Mouse (Mus musculus) CH12.LX (cell line): ENCODE data around the gene Suclg2. TPM values are rescaled to one million over a fixed set of nuclear protein-coding genes. Genes with fewer than 3 reads are reported as not detected.

Experiments
- DNase-seq: peaks from one replicate; pipeline ENCODE4 v3.0.0-alpha.2; 2013; ENCODE audit errors: extremely low read depth
- H3K27ac ChIP-seq: 2 replicates; pipeline ENCODE4 v1.5.1; 2012; ENCODE audit warnings: low read depth, mild to moderate bottlenecking, control low read depth, moderate library complexity; ENCODE audit not compliant: insufficient read depth
- H3K27me3 ChIP-seq: replicated peaks from 2 replicates; pipeline ENCODE3; 2012; ENCODE audit warnings: inconsistent platforms
- H3K36me3 ChIP-seq, 2 experiments: replicated peaks in 1 of 2; 2 replicates each; pipeline versions ENCODE3 to v1.6.1; 2012; ENCODE audit warnings: inconsistent platforms in 1 of 2, low read length in 1 of 2, mild to moderate bottlenecking in 1 of 2, mixed read lengths in 1 of 2, moderate library complexity in 1 of 2; ENCODE audit not compliant: control insufficient read depth in 1 of 2, insufficient read depth in 1 of 2
- H3K4me1 ChIP-seq, 2 experiments: 2 replicates each; pipeline ENCODE4 v1.6.1; 2012; ENCODE audit warnings: inconsistent platforms in 1 of 2, moderate library complexity in 1 of 2; ENCODE audit not compliant: insufficient read depth in 2 of 2, control insufficient read depth in 1 of 2
- H3K4me2 ChIP-seq: 2 replicates; pipeline ENCODE4 v1.6.1; 2012; ENCODE audit warnings: low read depth, mild to moderate bottlenecking, control low read depth; ENCODE audit not compliant: poor library complexity, insufficient read depth, severe bottlenecking
- H3K4me3 ChIP-seq, 3 experiments: fragments of 150-350 bp in 1 of 3; sonication (generic) in 1 of 3; replicated peaks in 1 of 3; 2 replicates each; pipeline versions ENCODE3 to v1.5.1; 2011 to 2012; ENCODE audit warnings: low read depth in 2 of 3, low read length in 2 of 3, mild to moderate bottlenecking in 2 of 3, moderate library complexity in 2 of 3, control low read depth in 1 of 3, improper control_type of control experiment in 1 of 3, inconsistent platforms in 1 of 3, mixed read lengths in 1 of 3; ENCODE audit not compliant: poor library complexity in 1 of 3
- H3K79me2 ChIP-seq: replicated peaks from 2 replicates; pipeline ENCODE4 v1.6.1; 2012; ENCODE audit warnings: mild to moderate bottlenecking, moderate library complexity; ENCODE audit not compliant: control insufficient read depth, poor library complexity, insufficient read depth, severe bottlenecking; ENCODE audit errors: extremely low read depth
- H3K9ac ChIP-seq: 2 replicates; pipeline ENCODE4 v1.6.1; 2012; ENCODE audit warnings: low read depth, mild to moderate bottlenecking, control low read depth, moderate library complexity; ENCODE audit not compliant: insufficient read depth
- H3K9me3 ChIP-seq: replicated peaks from 2 replicates; pipeline ENCODE3; 2012; ENCODE audit warnings: low read length, inconsistent platforms, mixed read lengths
- CHD2 ChIP-seq: IDR thresholded peaks from 2 replicates; pipeline ENCODE4 v1.6.1; 2011; ENCODE audit warnings: low read length, improper control_type of control experiment
- CTCF ChIP-seq, 2 experiments: IDR thresholded peaks in 1 of 2; conservative IDR thresholded peaks in 1 of 2; 2 replicates each; pipeline ENCODE4 v1.5.1; 2011 to 2012; ENCODE audit warnings: low read depth in 2 of 2, low read length in 2 of 2, improper control_type of control experiment in 1 of 2, inconsistent platforms in 1 of 2, mild to moderate bottlenecking in 1 of 2, moderate library complexity in 1 of 2
- E2F4 ChIP-seq: IDR thresholded peaks from 2 replicates; pipeline ENCODE4 v1.6.1; 2011; ENCODE audit warnings: low read depth, low read length, improper control_type of control experiment; ENCODE audit not compliant: insufficient replicate concordance
- ELF1 ChIP-seq: IDR thresholded peaks from 2 replicates; pipeline ENCODE4 v1.6.1; 2014; ENCODE audit warnings: low read depth, mild to moderate bottlenecking, inconsistent platforms, low read length, improper control_type of control experiment
- EP300 ChIP-seq: IDR thresholded peaks from 2 replicates; pipeline ENCODE4 v1.6.1; 2011; ENCODE audit warnings: low read length, improper control_type of control experiment
- GABPA ChIP-seq: IDR thresholded peaks from 2 replicates; pipeline ENCODE4 v1.6.1; 2012; ENCODE audit warnings: low read depth, low read length, improper control_type of control experiment, inconsistent platforms; ENCODE audit not compliant: insufficient replicate concordance
- HCFC1 ChIP-seq: IDR thresholded peaks from 2 replicates; pipeline ENCODE4 v1.6.1; 2012; ENCODE audit warnings: low read depth, mild to moderate bottlenecking, inconsistent platforms, low read length, improper control_type of control experiment
- IRF4 ChIP-seq: IDR thresholded peaks from 2 replicates; pipeline ENCODE4 v1.6.1; 2014; ENCODE audit warnings: low read depth, mild to moderate bottlenecking, inconsistent platforms, low read length, improper control_type of control experiment
- JUND ChIP-seq: conservative IDR thresholded peaks from 2 replicates; pipeline ENCODE4 v1.6.1; 2011; ENCODE audit warnings: low read depth, low read length, improper control_type of control experiment
- KAT2A ChIP-seq: IDR thresholded peaks from 2 replicates; pipeline ENCODE4 v1.6.1; 2012; ENCODE audit warnings: low read length, improper control_type of control experiment, inconsistent platforms; ENCODE audit not compliant: insufficient replicate concordance
- MAX ChIP-seq: IDR thresholded peaks from 2 replicates; pipeline ENCODE4 v1.6.1; 2011; ENCODE audit warnings: low read length, improper control_type of control experiment
- MYC ChIP-seq: IDR thresholded peaks from 2 replicates; pipeline ENCODE4 v1.6.1; 2011; ENCODE audit warnings: low read depth, mild to moderate bottlenecking, improper control_type of control experiment, low read length
- NRF1 ChIP-seq: IDR thresholded peaks from 2 replicates; pipeline ENCODE4 v1.6.1; 2014; ENCODE audit warnings: low read depth, mild to moderate bottlenecking, inconsistent platforms, low read length, improper control_type of control experiment, moderate library complexity
- PAX5 ChIP-seq: IDR thresholded peaks from 2 replicates; pipeline ENCODE4 v1.6.1; 2012; ENCODE audit warnings: low read length, inconsistent platforms, mixed read lengths
- RAD21 ChIP-seq: IDR thresholded peaks from 2 replicates; pipeline ENCODE4 v1.6.1; 2011; ENCODE audit warnings: low read depth, mild to moderate bottlenecking, low read length, improper control_type of control experiment, moderate library complexity
- SIN3A ChIP-seq: IDR thresholded peaks from 2 replicates; pipeline ENCODE4 v1.6.1; 2012; ENCODE audit warnings: low read length, improper control_type of control experiment, inconsistent platforms
- SMC3 ChIP-seq: IDR thresholded peaks from 2 replicates; pipeline ENCODE4 v1.6.1; 2011; ENCODE audit warnings: low read depth, low read length, improper control_type of control experiment
- TCF12 ChIP-seq: IDR thresholded peaks from 2 replicates; pipeline ENCODE4 v1.6.1; 2014; ENCODE audit warnings: low read depth, mild to moderate bottlenecking, inconsistent platforms, low read length, improper control_type of control experiment
- USF1 ChIP-seq: IDR thresholded peaks from 2 replicates; pipeline ENCODE4 v1.6.1; 2014; ENCODE audit warnings: low read depth, mild to moderate bottlenecking, inconsistent platforms, low read length, improper control_type of control experiment
- USF2 ChIP-seq: conservative IDR thresholded peaks from 2 replicates; pipeline ENCODE4 v1.6.1; 2011; ENCODE audit warnings: low read depth, low read length, improper control_type of control experiment
- ZMIZ1 ChIP-seq: IDR thresholded peaks from 2 replicates; pipeline ENCODE4 v1.6.1; 2012; ENCODE audit warnings: low read depth, mild to moderate bottlenecking, inconsistent platforms, low read length, improper control_type of control experiment
- ZNF384 ChIP-seq: IDR thresholded peaks from 2 replicates; pipeline ENCODE4 v1.6.1; 2012; ENCODE audit warnings: low read depth, low read length, improper control_type of control experiment, inconsistent platforms
- dilution Hi-C: fragments of 300-500 bp; cut with MboI; formaldehyde crosslinking; loops from 2 replicates; pipeline ENCODE4 v1.14.3; 2020; ENCODE audit warnings: low sequenced_read_pairs; ENCODE audit not compliant: extremely low pct_unique_long_range_greater_than_20kb, extremely low pct_ligation_motif_present
- in situ Hi-C: fragments of 300-500 bp; cut with MboI; formaldehyde crosslinking; loops from 3 replicates; pipeline ENCODE4 v1.14.3; 2019; ENCODE audit warnings: low sequenced_read_pairs, low pct_ligation_motif_present, low pct_unique_long_range_greater_than_20kb, mixed read lengths
- polyA plus RNA-seq: library from polyadenylated mRNA; unstranded; fragments of >175 nt; gene quantifications from 2 replicates; pipeline ENCODE4 v1.2.1, GENCODE M21; 2012; ENCODE audit warnings: low read depth; ENCODE audit not compliant: insufficient read length
- total RNA-seq, 2 experiments: library from RNA; depleted of rRNA; stranded (reverse); fragments of 300-350 nt in 1 of 2; fragments of >200 nt in 1 of 2; gene quantifications; 2 replicates each; pipeline ENCODE4 v1.2.3; 2012 to 2014

Suclg2 gene
- total and polyA plus RNA-seq, 3 experiments, result 46.5 to 86.2 (median 48.3) TPM

DNA sequence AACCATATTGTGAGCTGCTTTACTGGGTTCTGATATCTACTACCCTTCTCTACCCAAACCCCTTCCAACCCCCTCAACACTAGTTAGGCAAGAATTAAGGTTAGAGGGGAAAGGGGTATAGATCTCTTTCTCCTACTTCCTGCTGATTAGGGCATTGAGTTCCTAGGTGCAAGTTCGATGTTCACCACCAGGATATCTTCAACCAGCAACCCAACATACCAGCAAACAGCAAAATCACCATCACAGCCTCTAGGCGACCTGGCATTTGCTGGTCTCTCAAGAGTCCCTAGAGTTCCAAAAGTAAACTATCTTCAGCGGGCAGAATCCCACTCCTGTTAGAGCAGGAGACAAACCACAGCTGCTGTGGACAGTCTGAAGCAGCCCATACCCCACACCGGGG is 33.4 kb downstream of the Suclg2 start:
- Histone ChIP-seq H3K79me2 (peaks cover 8% of the 10 kb centered on the region; the same call in 1 of the 2 replicates), H3K36me3 (peaks cover 0 to 27% of the 10 kb centered on the region in 2 experiments), H3K9me3 (no peaks in the 10 kb centered on the region), H3K27ac (no peak overlapping the region), H3K4me3 (no peak overlapping the region), H3K4me2 (no peak overlapping the region), H3K4me1 (peaks cover 0 to 30% of the 10 kb centered on the region in 2 experiments; a peak in 2 of 4 replicates), H3K9ac (no peak overlapping the region), H3K27me3 (no peaks in the 10 kb centered on the region)
- TF ChIP-seq IRF4, result no peak
- no peak for TF ChIP-seq SIN3A
- TF ChIP-seq PAX5, result no peak
- TF ChIP-seq ZNF384, result no peak
- TF ChIP-seq MYC, result no peak
- TF ChIP-seq CHD2, result no peak
- no peak for TF ChIP-seq RAD21
- no peak for TF ChIP-seq MAX
- no peak for TF ChIP-seq SMC3
- TF ChIP-seq E2F4, result no peak
- TF ChIP-seq GABPA, result no peak
- no peak for DNase-seq
- dilution Hi-C loops, result no loop called here
- in situ Hi-C loops, result no loop called here

DNA sequence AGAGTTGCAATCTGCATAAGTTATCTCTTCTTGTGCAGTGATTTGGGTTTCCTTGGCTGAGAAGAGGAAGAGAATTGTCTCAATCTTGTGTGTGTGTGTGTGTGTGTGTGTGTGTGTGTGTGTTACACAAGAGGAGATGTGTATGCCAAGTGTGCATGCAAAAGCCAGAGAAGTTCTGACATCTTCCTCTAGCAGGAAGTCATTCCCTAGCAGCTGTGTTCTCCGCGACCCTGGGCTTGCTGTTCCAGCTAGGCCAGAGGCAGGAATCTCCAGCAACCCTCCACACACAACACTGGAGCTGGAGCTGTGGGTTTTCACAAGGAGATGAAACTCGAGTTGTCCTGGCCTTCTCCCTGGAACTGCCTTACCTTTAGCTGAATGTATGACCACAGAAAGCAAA is 38.9 kb downstream of the Suclg2 start:
- no peak for DNase-seq
- no peaks in the 10 kb centered on the region for H3K27me3 ChIP-seq
- TF ChIP-seq NRF1, result no peak
- H3K4me2 ChIP-seq, result no peak overlapping the region
- no peak overlapping the region for H3K9ac ChIP-seq
- peaks cover 0 to 43% of the 10 kb centered on the region in 2 experiments for H3K36me3 ChIP-seq
- H3K27ac ChIP-seq, result no peak overlapping the region
- dilution Hi-C loops (no loop called here), in situ Hi-C loops (no loop called here)
- H3K4me3 ChIP-seq, result no peak overlapping the region
- H3K9me3 ChIP-seq, result no peaks in the 10 kb centered on the region
- peaks cover 0 to 33% of the 10 kb centered on the region in 2 experiments; a peak in 2 of 4 replicates for H3K4me1 ChIP-seq
- H3K79me2 ChIP-seq, result peaks cover 2% of the 10 kb centered on the region; the same call in 1 of the 2 replicates

DNA sequence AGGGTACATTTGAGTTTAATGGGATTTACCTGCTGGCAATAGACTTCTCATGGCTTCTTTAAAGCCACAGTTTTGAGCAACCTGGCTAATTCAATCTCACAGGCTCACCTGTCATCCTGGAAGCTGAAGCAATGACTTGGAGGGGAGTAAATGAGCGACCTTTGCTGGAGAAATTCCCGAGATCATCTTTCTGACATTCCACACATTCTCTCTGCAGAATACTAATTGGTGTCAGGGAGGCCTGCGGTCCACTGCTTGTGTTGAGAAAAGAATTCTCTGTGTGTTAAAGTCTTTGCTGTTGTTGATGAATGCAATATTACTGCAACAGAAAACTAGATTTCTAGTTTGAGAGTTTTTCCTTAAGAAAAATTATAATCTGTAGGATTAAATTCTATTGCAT is 39.3 kb downstream of the Suclg2 start:
- Histone ChIP-seq H3K36me3 (peaks cover 0 to 47% of the 10 kb centered on the region in 2 experiments), H3K27ac (no peak overlapping the region), H3K27me3 (no peaks in the 10 kb centered on the region), H3K4me2 (no peak overlapping the region), H3K9ac (no peak overlapping the region), H3K79me2 (peaks cover 2% of the 10 kb centered on the region; the same call in 1 of the 2 replicates), H3K9me3 (no peaks in the 10 kb centered on the region), H3K4me3 (no peak overlapping the region), H3K4me1 (peaks cover 0 to 33% of the 10 kb centered on the region in 2 experiments; a peak in 2 of 4 replicates)
- in situ Hi-C loops, result no loop called here
- dilution Hi-C loops, result no loop called here
- no peak for DNase-seq
- no peak for TF ChIP-seq ZMIZ1
- no peak for TF ChIP-seq KAT2A
- no peak for TF ChIP-seq NRF1
- TF ChIP-seq USF2, result no peak
- TF ChIP-seq CTCF (conservative IDR thresholded peaks at IDR 0.05 in 1 of 2, IDR thresholded peaks at IDR 0.05 in 1 of 2; ENCODE audit: low read depth in 2 of 2, low read length in 2 of 2), result no peak
- no peak for TF ChIP-seq ELF1
- no peak for TF ChIP-seq CHD2
- TF ChIP-seq TCF12, result no peak
- no peak for TF ChIP-seq JUND
- TF ChIP-seq EP300, result no peak
- no peak for TF ChIP-seq USF1
- TF ChIP-seq HCFC1, result no peak
